Mouse (Mus musculus) CD4-positive, CD25-positive, alpha-beta regulatory T cell, adult 4 months (primary cell): ENCODE measurements at regions not wholly inside any gene's neighbourhood (a gene's known extent, or its start where the extent isn't known, plus 50 kb on each side); places are given as distances from the start of the nearest gene placed in this dataset.

Experiments
- ATAC-seq: one replicate; pipeline ENCODE4 v1.8.0; 2017

- ATAC-seq = no peak
Observed at GRCm38 (mm10) chr15:63724543-63725186, 120.3 kb downstream of the Gsdmc2 start.

- ATAC-seq = no peak
Observed at GRCm38 (mm10) chr15:63722991-63723390, 122.0 kb downstream of the Gsdmc2 start.

GRCm38 (mm10) chr15:63721669-63722357 is 123.2 kb downstream of the Gsdmc2 start:
- ATAC-seq = peak; percentile 39

GRCm38 (mm10) chr15:63717812-63718211 is 127.2 kb downstream of the Gsdmc2 start:
- ATAC-seq = no peak

GRCm38 (mm10) chr15:63713697-63714096 is 131.3 kb downstream of the Gsdmc2 start:
- ATAC-seq = no peak

- no peak for ATAC-seq
Observed at GRCm38 (mm10) chr15:63710381-63710780, 134.6 kb downstream of the Gsdmc2 start.

GRCm38 (mm10) chr15:63709270-63709933 is 135.6 kb downstream of the Gsdmc2 start:
- ATAC-seq = no peak

- ATAC-seq = no peak
Observed at GRCm38 (mm10) chr15:63704636-63705035, 140.3 kb downstream of the Gsdmc2 start.

GRCm38 (mm10) chr15:63697831-63698230 is 147.1 kb downstream of the Gsdmc2 start:
- ATAC-seq = no peak

GRCm38 (mm10) chr15:63694150-63694549 is 150.8 kb downstream of the Gsdmc2 start:
- no peak for ATAC-seq

- ATAC-seq = no peak
Observed at GRCm38 (mm10) chr15:63693561-63693960, 151.4 kb downstream of the Gsdmc2 start.

- ATAC-seq = no peak
Observed at GRCm38 (mm10) chr15:63692491-63693295, 152.3 kb downstream of the Gsdmc2 start.

GRCm38 (mm10) chr15:63689788-63690575 is 155.0 kb downstream of the Gsdmc2 start:
- no peak for ATAC-seq

- no peak for ATAC-seq
Observed at GRCm38 (mm10) chr15:63687852-63688251, 157.1 kb downstream of the Gsdmc2 start.

- ATAC-seq = no peak
Observed at GRCm38 (mm10) chr15:63686954-63687562, 157.9 kb downstream of the Gsdmc2 start.

GRCm38 (mm10) chr15:63679984-63680925 is 164.7 kb downstream of the Gsdmc2 start:
- no peak for ATAC-seq

GRCm38 (mm10) chr15:63678921-63679320 is 166.1 kb downstream of the Gsdmc2 start:
- ATAC-seq = no peak

GRCm38 (mm10) chr15:63675491-63676036 is 169.4 kb downstream of the Gsdmc2 start:
- ATAC-seq = no peak

- no peak for ATAC-seq
Observed at GRCm38 (mm10) chr15:63674404-63674803, 170.6 kb downstream of the Gsdmc2 start.

GRCm38 (mm10) chr15:63671081-63671480 is 173.9 kb downstream of the Gsdmc2 start:
- no peak for ATAC-seq
